Mouse (Mus musculus) heart, embryonic 11.5 days (tissue): Measurements from ENCODE around the gene Cacna1f. TPM values are rescaled to one million over a fixed set of nuclear protein-coding genes. Genes with fewer than 3 reads are reported as not detected.
A peak's percentile ranks its signal among the peaks of the same experiment; 100 is the strongest.

ENCODE experiments used
- ATAC-seq: fragments of 200-750 bp; cut with Nextera tagmentation; replicated peaks from 2 replicates; pipeline ENCODE4 v1.8.0; 2017; ENCODE audit warnings: moderate library complexity; ENCODE audit not compliant: insufficient number of reproducible peaks, low FRiP score, low TSS enrichment
- H3K27ac ChIP-seq: fragments of 300-500 bp; sonication (generic); 2 replicates; pipeline ENCODE4 v1.5.1; 2014; ENCODE audit warnings: mild to moderate bottlenecking, low read depth, low read length
- H3K27me3 ChIP-seq: fragments of 300-500 bp; sonication (generic); 2 replicates; pipeline ENCODE4 v1.6.1; 2014; ENCODE audit warnings: mild to moderate bottlenecking, low read length, mixed read lengths; ENCODE audit not compliant: control insufficient read depth, insufficient read depth
- H3K36me3 ChIP-seq: fragments of 300-500 bp; sonication (generic); 2 replicates; pipeline ENCODE4 v1.6.1; 2014; ENCODE audit warnings: mild to moderate bottlenecking, low read length, moderate library complexity, mixed read lengths; ENCODE audit not compliant: control insufficient read depth, insufficient read depth
- H3K4me1 ChIP-seq: fragments of 300-500 bp; sonication (generic); 2 replicates; pipeline ENCODE4 v1.6.1; 2014; ENCODE audit warnings: low read length; ENCODE audit not compliant: control insufficient read depth, insufficient read depth
- H3K4me2 ChIP-seq: fragments of 300-500 bp; sonication (generic); 2 replicates; pipeline ENCODE4 v1.6.1; 2014; ENCODE audit warnings: mild to moderate bottlenecking, moderate library complexity
- H3K4me3 ChIP-seq: fragments of 300-500 bp; sonication (generic); 2 replicates; pipeline ENCODE4 v1.5.1; 2014; ENCODE audit warnings: low read depth, low read length
- H3K9ac ChIP-seq: fragments of 300-500 bp; sonication (generic); 2 replicates; pipeline ENCODE4 v1.6.1; 2014; ENCODE audit warnings: mild to moderate bottlenecking, low read depth, low read length, moderate library complexity
- H3K9me3 ChIP-seq: fragments of 300-500 bp; sonication (generic); replicated peaks from 2 replicates; pipeline ENCODE4 v1.6.1; 2016; ENCODE audit warnings: low read length; ENCODE audit not compliant: control insufficient read depth
- WGBS: fragments of 180-500 bp; shearing (Covaris S2); extraction: QIAGEN DNeasy Blood & Tissue Kit; methylation state at CpG from one replicate; pipeline ENCODE4 v1.1.7; 2014; ENCODE audit not compliant: insufficient replicate concordance; 5-methylcytosine and 5-hydroxymethylcytosine counted together
- polyA plus RNA-seq: library from polyadenylated mRNA; unstranded; fragments of >200 nt; fragmentation: Nextera tagmentation; extraction: Ambion mirVana; gene quantifications from 2 replicates; pipeline ENCODE4 v1.2.1, GENCODE M21; 2014

Gene Cacna1f
- polyA plus RNA-seq, 1 experiment from 2014 or later = not detected

- H3K9me3 ChIP-seq = no peaks in the 10 kb centered on the region
- no peaks in the 10 kb centered on the region for H3K27me3 ChIP-seq
- H3K9ac ChIP-seq = no peak overlapping the region
- no peaks in the 10 kb centered on the region for H3K4me1 ChIP-seq
- ATAC-seq = no peak
- H3K36me3 ChIP-seq = no peaks in the 10 kb centered on the region; the same call in 1 of the 2 replicates
- 90% methylated on average over 11 of the region's 11 CpGs for WGBS
- H3K27ac ChIP-seq = no peak overlapping the region
- no peak overlapping the region for H3K4me3 ChIP-seq
- no peak overlapping the region for H3K4me2 ChIP-seq
Observed at GRCm38 (mm10) chrX:7664791-7665190, 57.9 kb downstream of the Cacna1f start.

- no peaks in the 10 kb centered on the region for H3K36me3 ChIP-seq
- no peaks in the 10 kb centered on the region for H3K4me1 ChIP-seq
- no peak overlapping the region for H3K9ac ChIP-seq
- no peak overlapping the region for H3K27ac ChIP-seq
- no peaks in the 10 kb centered on the region for H3K27me3 ChIP-seq
- 68% methylated on average over 21 of the region's 21 CpGs for WGBS
- H3K4me2 ChIP-seq = no peak overlapping the region
- no peak overlapping the region for H3K4me3 ChIP-seq
- no peaks in the 10 kb centered on the region for H3K9me3 ChIP-seq
- ATAC-seq = no peak
Observed at GRCm38 (mm10) chrX:7665739-7666502, 59.0 kb downstream of the Cacna1f start.

- 19% methylated on average over 19 of the region's 19 CpGs for WGBS
- Histone ChIP-seq H3K9ac (peak overlapping the region; percentile 72), H3K9me3 (no peaks in the 10 kb centered on the region), H3K27ac (peak overlapping the region; percentile 64; the same call in 1 of the 2 replicates), H3K36me3 (no peaks in the 10 kb centered on the region), H3K27me3 (no peaks in the 10 kb centered on the region), H3K4me1 (peaks cover 5% of the 10 kb centered on the region; the same call in 1 of the 2 replicates), H3K4me2 (peak overlapping the region; percentile 59), H3K4me3 (peak overlapping the region; percentile 61)
- ATAC-seq = peak; percentile 70
Observed at GRCm38 (mm10) chrX:7670390-7670881, 63.6 kb downstream of the Cacna1f start.

GRCm38 (mm10) chrX:7670921-7671623 is 64.2 kb downstream of the Cacna1f start, which contains the start of gene Plp2:
Gene Plp2 (minus strand): TSS chrX:7671390.
- Histone ChIP-seq H3K27ac (peak within 1 kb of the TSS; percentile 64; the same call in 1 of the 2 replicates), H3K4me1 (peaks cover 5% of the 10 kb centered on the region; the same call in 1 of the 2 replicates), H3K9ac (peak within 1 kb of the TSS; percentile 72), H3K4me2 (peak within 1 kb of the TSS; percentile 59), H3K4me3 (peak within 1 kb of the TSS; percentile 61), H3K36me3 (no peaks in the 10 kb centered on the region), H3K27me3 (no peaks in the 10 kb centered on the region), H3K9me3 (no peaks in the 10 kb centered on the region)
- ATAC-seq = no peak; the same call in 1 of the 2 replicates
- 18% methylated on average over 36 of the region's 36 CpGs for whole genome bisulfite sequencing

- Histone ChIP-seq H3K9ac (no peak overlapping the region), H3K4me1 (peaks cover 5% of the 10 kb centered on the region; the same call in 1 of the 2 replicates), H3K27ac (no peak overlapping the region), H3K9me3 (no peaks in the 10 kb centered on the region), H3K4me2 (no peak overlapping the region), H3K36me3 (no peaks in the 10 kb centered on the region), H3K27me3 (no peaks in the 10 kb centered on the region), H3K4me3 (no peak overlapping the region)
- 37% methylated on average over 6 of the region's 6 CpGs for WGBS
- no peak for ATAC-seq
Observed at GRCm38 (mm10) chrX:7672739-7673138, 65.9 kb downstream of the Cacna1f start.

- WGBS = 14% methylated on average over 12 of the region's 12 CpGs
- Histone ChIP-seq H3K4me1 (peaks cover 5% of the 10 kb centered on the region; the same call in 1 of the 2 replicates), H3K27ac (no peak overlapping the region), H3K9me3 (no peaks in the 10 kb centered on the region), H3K36me3 (no peaks in the 10 kb centered on the region), H3K27me3 (no peaks in the 10 kb centered on the region), H3K4me2 (peak overlapping the region; percentile 65), H3K9ac (no peak overlapping the region), H3K4me3 (peak overlapping the region; percentile 36)
- ATAC-seq = no peak
Observed at GRCm38 (mm10) chrX:7673578-7674281, 66.8 kb downstream of the Cacna1f start.

GRCm38 (mm10) chrX:7674284-7675000 is 67.6 kb downstream of the Cacna1f start:
- Histone ChIP-seq H3K36me3 (no peaks in the 10 kb centered on the region), H3K27me3 (no peaks in the 10 kb centered on the region), H3K4me2 (peak overlapping the region; percentile 65), H3K4me3 (peak overlapping the region; percentile 36), H3K27ac (peak overlapping the region; percentile 6; the same call in 1 of the 2 replicates), H3K9ac (peak overlapping the region; percentile 52; the same call in 1 of the 2 replicates), H3K4me1 (peaks cover 5% of the 10 kb centered on the region; the same call in 1 of the 2 replicates), H3K9me3 (no peaks in the 10 kb centered on the region)
- no peak; the same call in 1 of the 2 replicates for ATAC-seq
- 24% methylated on average over 28 of the region's 28 CpGs for WGBS
